Mouse (Mus musculus): ENCODE results near the gene Hmgcl. TPM values are rescaled to one million over a fixed set of nuclear protein-coding genes. Genes with fewer than 3 reads are reported as not detected.

Hmgcl gene
- polyA plus RNA-seq, 1 experiment from 2014 or later: 97.5 TPM

- Histone ChIP-seq H3K4me1 (ENCODE audit: control insufficient read depth, insufficient read depth, low read length) (no peaks in the 10 kb centered on the region), H3K4me3 (replicated peaks; ENCODE audit: low read length) (no peak overlapping the region), H3K9ac (ENCODE audit: low read length) (no peak overlapping the region), H3K4me2 (ENCODE audit: low read depth, low read length) (no peak overlapping the region), H3K36me3 (ENCODE audit: control insufficient read depth, insufficient read depth, low read length) (peaks cover 25% of the 10 kb centered on the region), H3K27me3 (ENCODE audit: control insufficient read depth, insufficient read depth, low read length) (no peaks in the 10 kb centered on the region), H3K9me3 (replicated peaks; ENCODE audit: control insufficient read depth, low read length) (no peaks in the 10 kb centered on the region), H3K27ac (ENCODE audit: low read length) (no peak overlapping the region)
- WGBS: 86% methylated on average over 5 of the region's 5 CpGs
- no peak for ATAC-seq (ENCODE audit: insufficient read depth, low FRiP score)
These were observed 57.9 kb downstream of the Hmgcl start for GRCm38 (mm10) chr4:136004107-136004675.

GRCm38 (mm10) chr4:136004921-136005320 is 58.7 kb downstream of the Hmgcl start:
- no peaks in the 10 kb centered on the region for H3K4me1 ChIP-seq (ENCODE audit: control insufficient read depth, insufficient read depth, low read length)
- no peaks in the 10 kb centered on the region for H3K27me3 ChIP-seq (ENCODE audit: control insufficient read depth, insufficient read depth, low read length)
- H3K9me3 ChIP-seq (replicated peaks; ENCODE audit: control insufficient read depth, low read length): no peaks in the 10 kb centered on the region
- no peak overlapping the region for H3K4me3 ChIP-seq (replicated peaks; ENCODE audit: low read length)
- H3K4me2 ChIP-seq (ENCODE audit: low read depth, low read length): no peak overlapping the region
- peaks cover 27% of the 10 kb centered on the region for H3K36me3 ChIP-seq (ENCODE audit: control insufficient read depth, insufficient read depth, low read length)
- ATAC-seq (ENCODE audit: insufficient read depth, low FRiP score): no peak
- 76% methylated on average over 2 of the region's 2 CpGs for WGBS
- no peak overlapping the region for H3K27ac ChIP-seq (ENCODE audit: low read length)
- H3K9ac ChIP-seq (ENCODE audit: low read length): no peak overlapping the region

GRCm38 (mm10) chr4:136006821-136007220 is 60.6 kb downstream of the Hmgcl start:
- H3K4me3 ChIP-seq (replicated peaks; ENCODE audit: low read length): no peak overlapping the region
- H3K4me2 ChIP-seq (ENCODE audit: low read depth, low read length): no peak overlapping the region
- H3K9ac ChIP-seq (ENCODE audit: low read length): no peak overlapping the region
- H3K4me1 ChIP-seq (ENCODE audit: control insufficient read depth, insufficient read depth, low read length): no peaks in the 10 kb centered on the region
- no peak for ATAC-seq (ENCODE audit: insufficient read depth, low FRiP score)
- H3K36me3 ChIP-seq (ENCODE audit: control insufficient read depth, insufficient read depth, low read length): peaks cover 30% of the 10 kb centered on the region
- H3K27ac ChIP-seq (ENCODE audit: low read length): no peak overlapping the region
- H3K27me3 ChIP-seq (ENCODE audit: control insufficient read depth, insufficient read depth, low read length): no peaks in the 10 kb centered on the region
- 87% methylated on average over 3 of the region's 3 CpGs for WGBS
- no peaks in the 10 kb centered on the region for H3K9me3 ChIP-seq (replicated peaks; ENCODE audit: control insufficient read depth, low read length)

- Histone ChIP-seq H3K27ac (ENCODE audit: low read length) (no peak overlapping the region), H3K36me3 (ENCODE audit: control insufficient read depth, insufficient read depth, low read length) (peaks cover 27% of the 10 kb centered on the region), H3K4me2 (ENCODE audit: low read depth, low read length) (no peak overlapping the region), H3K4me3 (replicated peaks; ENCODE audit: low read length) (no peak overlapping the region), H3K4me1 (ENCODE audit: control insufficient read depth, insufficient read depth, low read length) (no peaks in the 10 kb centered on the region), H3K27me3 (ENCODE audit: control insufficient read depth, insufficient read depth, low read length) (no peaks in the 10 kb centered on the region), H3K9ac (ENCODE audit: low read length) (no peak overlapping the region), H3K9me3 (replicated peaks; ENCODE audit: control insufficient read depth, low read length) (no peaks in the 10 kb centered on the region)
- ATAC-seq (ENCODE audit: insufficient read depth, low FRiP score): no peak
- 79% methylated on average over 8 of the region's 8 CpGs for WGBS
These were observed 62.7 kb downstream of the Hmgcl start for GRCm38 (mm10) chr4:136008782-136009447.

GRCm38 (mm10) chr4:136010586-136010985 is 64.3 kb downstream of the Hmgcl start:
- no peak overlapping the region for H3K4me2 ChIP-seq (ENCODE audit: low read depth, low read length)
- H3K4me1 ChIP-seq (ENCODE audit: control insufficient read depth, insufficient read depth, low read length): no peaks in the 10 kb centered on the region
- 84% methylated on average over 4 of the region's 4 CpGs for WGBS
- peaks cover 16% of the 10 kb centered on the region; the same call in 1 of the 2 replicates for H3K36me3 ChIP-seq (ENCODE audit: control insufficient read depth, insufficient read depth, low read length)
- H3K27me3 ChIP-seq (ENCODE audit: control insufficient read depth, insufficient read depth, low read length): no peaks in the 10 kb centered on the region
- no peak for ATAC-seq (ENCODE audit: insufficient read depth, low FRiP score)
- no peak overlapping the region for H3K4me3 ChIP-seq (replicated peaks; ENCODE audit: low read length)
- no peak overlapping the region for H3K9ac ChIP-seq (ENCODE audit: low read length)
- H3K9me3 ChIP-seq (replicated peaks; ENCODE audit: control insufficient read depth, low read length): no peaks in the 10 kb centered on the region
- H3K27ac ChIP-seq (ENCODE audit: low read length): no peak overlapping the region

Other genes starting within 250 kb of the Hmgcl start
- gene Il22ra1, start 218.3 kb upstream of the Hmgcl start, polyA plus RNA-seq (2015; fragmentation: Nextera tagmentation; extraction: Ambion mirVana): 2.0 and 2.1 TPM in 2 replicates
- 0.56 and 3.6 TPM in 2 replicates for gene Myom3, start 186.7 kb upstream of the Hmgcl start, polyA plus RNA-seq (2015; fragmentation: Nextera tagmentation; extraction: Ambion mirVana)
- gene Srsf10, start 90.7 kb upstream of the Hmgcl start, polyA plus RNA-seq (2015; fragmentation: Nextera tagmentation; extraction: Ambion mirVana): 192 and 199 TPM in 2 replicates
- 168 and 169 TPM in 2 replicates for gene Pnrc2, start 72.6 kb upstream of the Hmgcl start, polyA plus RNA-seq (2015; fragmentation: Nextera tagmentation; extraction: Ambion mirVana)
- gene Cnr2, start 51.1 kb upstream of the Hmgcl start, polyA plus RNA-seq (2015; fragmentation: Nextera tagmentation; extraction: Ambion mirVana): 0.59 and 0.90 TPM in 2 replicates
- 98.9 and 132 TPM in 2 replicates for gene Fuca1, start 25.7 kb upstream of the Hmgcl start, polyA plus RNA-seq (2015; fragmentation: Nextera tagmentation; extraction: Ambion mirVana)
- gene Gale, start 17.3 kb downstream of the Hmgcl start, polyA plus RNA-seq (2015; fragmentation: Nextera tagmentation; extraction: Ambion mirVana): 109 and 136 TPM in 2 replicates
- 94.9 and 97.8 TPM in 2 replicates for gene Lypla2, start 26.2 kb downstream of the Hmgcl start, polyA plus RNA-seq (2015; fragmentation: Nextera tagmentation; extraction: Ambion mirVana)
- 39.0 and 44.8 TPM in 2 replicates for gene Pithd1, start 40.8 kb downstream of the Hmgcl start, polyA plus RNA-seq (2015; fragmentation: Nextera tagmentation; extraction: Ambion mirVana)
- gene Eloa, start 75.3 kb downstream of the Hmgcl start, polyA plus RNA-seq (2015; fragmentation: Nextera tagmentation; extraction: Ambion mirVana): 41.0 and 44.2 TPM in 2 replicates
- 352 and 411 TPM in 2 replicates for gene Rpl11, start 107.0 kb downstream of the Hmgcl start, polyA plus RNA-seq (2015; fragmentation: Nextera tagmentation; extraction: Ambion mirVana)
- 271 and 285 TPM in 2 replicates for gene Id3, start 197.0 kb downstream of the Hmgcl start, polyA plus RNA-seq (2015; fragmentation: Nextera tagmentation; extraction: Ambion mirVana)
- 7.7 and 9.3 TPM in 2 replicates for gene E2f2, start 225.9 kb downstream of the Hmgcl start, polyA plus RNA-seq (2015; fragmentation: Nextera tagmentation; extraction: Ambion mirVana)

Measured in stomach, embryonic 16.5 days (tissue).